In genomic region chr1:33883102-33883839, GRCm38 (mm10) we compare ENCODE assay signal across 8 mouse cellular contexts. TPM values are rescaled to one million over a fixed set of nuclear protein-coding genes. Genes with fewer than 3 reads are reported as not detected.
DNase-seq lines count a peak whose midpoint lies in the region; ATAC-seq and TF ChIP-seq lines count a peak whose summit lies in the region.

No protein-coding gene starts in this region.

- no peaks in the 10 kb centered on the region for H3K4me1 ChIP-seq in heart, embryonic 11.5 days (ENCODE audit: control insufficient read depth, insufficient read depth, low read length)
- H3K4me1 ChIP-seq in lung, embryonic 14.5 days (ENCODE audit: insufficient read depth) = no peaks in the 10 kb centered on the region
- H3K4me1 ChIP-seq in small intestine, adult 2 months (ENCODE audit: control insufficient read depth, insufficient read depth, insufficient read length, low read length) = no peaks in the 10 kb centered on the region

- TF ChIP-seq POLR2A in small intestine, adult 2 months (IDR thresholded peaks at IDR 0.05; ENCODE audit: low read depth, low read length) = no peak

- peak; percentile 36 for TF ChIP-seq CTCF in lung, embryonic 14.5 days (IDR thresholded peaks at IDR 0.05; ENCODE audit: low read depth)
- no peak for TF ChIP-seq CTCF in small intestine, adult 2 months (IDR thresholded peaks at IDR 0.05; ENCODE audit: extremely low read depth, insufficient read length, insufficient replicate concordance, low read depth, low read length)

- no peaks in the 10 kb centered on the region for H3K9me3 ChIP-seq in heart, embryonic 11.5 days (replicated peaks; ENCODE audit: control insufficient read depth, low read length)
- H3K9me3 ChIP-seq in lung, embryonic 14.5 days (ENCODE audit: low read depth, low read length) = no peaks in the 10 kb centered on the region

- WGBS in heart, embryonic 11.5 days (ENCODE audit: insufficient replicate concordance) = 9% methylated on average over 18 of the region's 18 CpGs
- WGBS in lung, embryonic 14.5 days = 12% methylated on average over 18 of the region's 18 CpGs
- 10% methylated on average over 18 of the region's 18 CpGs for WGBS in small intestine, adult 2 months

- DNase-seq in urinary bladder, adult 18-20 months (ENCODE audit: low spot score in 2 of 2) = peak; percentile 14 to 29
- no peak for DNase-seq in urinary bladder, postnatal 10 days (ENCODE audit: low spot score)
- peak; percentile 11 for DNase-seq in c-Kit-positive CD71-positive TER-119-negative erythroid progenitor cells, embryonic 14.5 days (ENCODE audit: low read depth)
- DNase-seq in kidney, postnatal 10 days = peak; percentile 40
- DNase-seq in lung, embryonic 14.5 days = peak; percentile 57
- no peak for DNase-seq in ovary, postnatal 14 days (ENCODE audit: low spot score)

- H3K9ac ChIP-seq in heart, embryonic 11.5 days (ENCODE audit: low read depth, low read length) = no peak overlapping the region
- H3K9ac ChIP-seq in lung, embryonic 14.5 days = peak overlapping the region; percentile 16; the same call in 1 of the 2 replicates

- H3K4me3 ChIP-seq in heart, embryonic 11.5 days (ENCODE audit: low read depth, low read length) = peak overlapping the region; percentile 22; the same call in 1 of the 2 replicates
- H3K4me3 ChIP-seq in lung, embryonic 14.5 days (ENCODE audit: low read depth, low read length) = peak overlapping the region; percentile 18
- H3K4me3 ChIP-seq in small intestine, adult 2 months (ENCODE audit: low read depth, low read length) = peak overlapping the region; percentile 44

- no peak overlapping the region for H3K27ac ChIP-seq in heart, embryonic 11.5 days (ENCODE audit: low read depth, low read length)
- H3K27ac ChIP-seq in lung, embryonic 14.5 days (ENCODE audit: low read depth) = no peak overlapping the region
- H3K27ac ChIP-seq in small intestine, adult 2 months (ENCODE audit: insufficient read depth, low read depth, low read length) = no peak overlapping the region

- no peaks in the 10 kb centered on the region for H3K36me3 ChIP-seq in heart, embryonic 11.5 days (ENCODE audit: control insufficient read depth, insufficient read depth, low read length)
- H3K36me3 ChIP-seq in lung, embryonic 14.5 days (ENCODE audit: insufficient read depth) = no peaks in the 10 kb centered on the region
- H3K36me3 ChIP-seq in small intestine, adult 2 months (ENCODE audit: control insufficient read depth, insufficient read depth, low read length) = no peaks in the 10 kb centered on the region

- H3K4me2 ChIP-seq in heart, embryonic 11.5 days = peak overlapping the region; percentile 57
- H3K4me2 ChIP-seq in lung, embryonic 14.5 days = peak overlapping the region; percentile 49

- no peaks in the 10 kb centered on the region for H3K27me3 ChIP-seq in heart, embryonic 11.5 days (ENCODE audit: control insufficient read depth, insufficient read depth, low read length)
- no peaks in the 10 kb centered on the region for H3K27me3 ChIP-seq in lung, embryonic 14.5 days (ENCODE audit: insufficient read depth, low read length)
- no peaks in the 10 kb centered on the region for H3K27me3 ChIP-seq in small intestine, adult 2 months (ENCODE audit: control insufficient read depth, insufficient read depth, low read length)

- ATAC-seq in heart, embryonic 11.5 days (replicated peaks; ENCODE audit: insufficient number of reproducible peaks, low FRiP score, low TSS enrichment) = no peak
- no peak for ATAC-seq in lung, embryonic 14.5 days (ENCODE audit: insufficient read depth)

RNA-seq across cellular contexts. Expression of gene Bend6, which starts 24.3 kb away (rescaled TPM):
- polyA plus RNA-seq in heart, embryonic 11.5 days (2014; fragmentation: Nextera tagmentation; extraction: Ambion mirVana) = 4.3 and 4.5 TPM in 2 replicates
- 0.21 and 1.0 TPM in 2 replicates for polyA plus RNA-seq in lung, embryonic 14.5 days (2014; fragmentation: Nextera tagmentation; extraction: Ambion mirVana)
- polyA plus RNA-seq in small intestine, adult 2 months (2012; rRNA removed) = 0.08 and 0.14 TPM in 2 replicates

RNA-seq across cellular contexts. Expression of gene Dst, which starts 24.8 kb away (rescaled TPM):
- 24.5 and 26.9 TPM in 2 replicates for polyA plus RNA-seq in heart, embryonic 11.5 days (2014; fragmentation: Nextera tagmentation; extraction: Ambion mirVana)
- 15.6 and 16.1 TPM in 2 replicates for polyA plus RNA-seq in lung, embryonic 14.5 days (2014; fragmentation: Nextera tagmentation; extraction: Ambion mirVana)
- polyA plus RNA-seq in small intestine, adult 2 months (2012; rRNA removed) = 14.0 and 31.9 TPM in 2 replicates

Comparison
In these comparisons a context has a peak if more than half of its experiments do, and no peak if none do; other contexts are left out.
1. DNase-seq: peak in urinary bladder, adult 18-20 months (2 of 2), c-Kit-positive CD71-positive TER-119-negative erythroid progenitor cells, embryonic 14.5 days (single experiment), kidney, postnatal 10 days (single experiment) and lung, embryonic 14.5 days (single experiment); none in urinary bladder, postnatal 10 days (single experiment) and ovary, postnatal 14 days (single experiment).
2. Peak in every context shown above with its lines, with median percentiles within 50 percentile points of each other: H3K4me3 ChIP-seq.